Mouse (Mus musculus): ENCODE measurements around the gene Mia2. TPM values are rescaled to one million over a fixed set of nuclear protein-coding genes. Genes with fewer than 3 reads are reported as not detected.
"Not testable (repeated sequence)": the region's sequence is repeated elsewhere in the genome, so short reads cannot be mapped to it uniquely, and the experiment has no call there.

Mia2 gene
- total and polyA plus RNA-seq, 2 experiments = 87.2 to 268 TPM

DNA sequence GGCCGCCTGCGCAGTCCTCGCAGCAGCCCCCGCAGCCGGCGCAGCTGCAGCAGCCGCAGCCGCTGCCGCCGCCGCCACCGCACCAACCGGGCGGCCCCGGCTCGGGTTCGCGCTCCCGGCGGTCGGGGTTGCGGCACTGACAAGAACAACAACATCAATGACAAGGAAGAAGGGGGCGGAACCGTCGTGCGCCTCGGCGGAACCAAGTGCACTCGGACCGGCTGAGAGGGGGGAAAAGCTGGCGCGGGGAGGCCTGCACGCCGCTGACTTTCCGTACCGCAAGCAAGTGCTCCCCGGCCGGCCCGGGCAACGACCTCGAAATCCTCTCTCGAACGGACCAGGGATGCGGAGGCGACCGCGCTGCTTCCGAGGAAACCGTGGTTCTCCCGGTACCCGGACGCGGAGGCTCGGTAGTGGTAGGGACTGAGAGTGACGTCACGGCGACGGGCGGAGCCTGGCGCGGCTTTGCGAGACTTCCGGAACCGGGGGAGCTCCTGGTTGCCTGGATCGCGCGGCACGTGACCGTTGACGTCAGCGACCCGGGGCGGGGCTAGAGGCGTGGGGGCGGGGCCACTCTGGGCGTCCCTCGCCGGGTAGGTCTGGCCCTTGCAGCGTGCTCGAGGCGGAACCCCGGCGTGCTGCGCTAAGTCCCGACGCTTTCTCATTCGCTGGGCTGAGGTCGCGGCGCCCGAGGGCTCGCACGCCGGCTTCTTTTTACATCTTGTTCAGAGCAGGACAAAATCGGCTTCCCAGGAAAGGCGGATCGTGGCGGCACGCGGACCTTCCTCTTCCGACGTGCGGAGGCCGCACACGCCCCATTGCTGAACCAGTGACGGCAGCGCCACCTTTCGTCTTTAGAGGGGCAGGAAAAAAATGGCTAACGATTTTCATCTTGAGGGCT lies 124.0 kb downstream of the Mia2 start, which contains the start of gene Fbxo33:
Fbxo33 (minus strand) TSS at position 401 of the 901 bp plus-strand sequence.
- H3K9ac ChIP-seq (ENCODE audit: low read depth, low read length) = peak within 1 kb of the TSS; percentile 94
- peak within 1 kb of the TSS; percentile 91 for H3K4me3 ChIP-seq (ENCODE audit: insufficient read depth, low read depth, low read length)
- H3K79me2 ChIP-seq (ENCODE audit: control insufficient read depth, insufficient read depth, low read length) = peaks cover 8% of the 10 kb centered on the region; the same call in 1 of the 2 replicates
- TF ChIP-seq POLR2A (IDR thresholded peaks at IDR 0.05; ENCODE audit: extremely low read depth, insufficient read depth, low read length) (0 out of 2 replicates have a peak, but pooled peaks have one; percentile 46), CTCF (IDR thresholded peaks at IDR 0.05; ENCODE audit: low read depth, low read length) (peak; percentile 80)
- H3K36me3 ChIP-seq (ENCODE audit: control insufficient read depth, insufficient read depth, low read length) = no peaks in the 10 kb centered on the region
- H3K4me1 ChIP-seq (ENCODE audit: control insufficient read depth, insufficient read depth, low read length) = peaks cover 3% of the 10 kb centered on the region
- no peaks in the 10 kb centered on the region for H3K27me3 ChIP-seq (ENCODE audit: control insufficient read depth, insufficient read depth, low read length)
- under 1% methylated on average over 109 of the region's 109 CpGs for WGBS
- peak within 1 kb of the TSS; percentile 95 for H3K27ac ChIP-seq (replicated peaks; ENCODE audit: insufficient read depth, low read depth, low read length)
- peak; percentile 86 for DNase-seq (ENCODE audit: extremely low read depth, low read depth, low spot score)

DNA sequence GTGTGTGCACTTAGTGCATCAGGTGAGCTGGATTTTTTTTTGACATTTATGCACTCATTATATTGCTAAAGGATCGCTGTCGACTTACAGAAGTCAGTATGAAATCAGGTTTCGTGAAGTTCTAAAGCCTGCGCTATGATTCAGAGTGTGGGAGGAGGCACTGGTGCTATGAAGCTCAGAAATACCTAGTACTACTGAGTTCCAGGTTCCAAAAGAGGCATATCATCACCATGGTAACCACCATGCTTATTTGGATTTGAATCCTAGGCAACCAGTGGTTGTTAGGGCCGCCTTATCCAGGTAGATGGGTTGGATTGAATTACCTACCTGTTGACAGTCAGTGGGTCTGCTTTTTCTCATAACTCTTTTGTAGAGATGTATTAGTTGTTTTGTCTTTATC lies 132.8 kb downstream of the Mia2 start:
- Histone ChIP-seq H3K9ac (ENCODE audit: low read depth, low read length) (no peak overlapping the region), H3K4me1 (ENCODE audit: control insufficient read depth, insufficient read depth, low read length) (no peaks in the 10 kb centered on the region), H3K79me2 (ENCODE audit: control insufficient read depth, insufficient read depth, low read length) (no peaks in the 10 kb centered on the region), H3K27me3 (ENCODE audit: control insufficient read depth, insufficient read depth, low read length) (no peaks in the 10 kb centered on the region), H3K4me3 (ENCODE audit: insufficient read depth, low read depth, low read length) (no peak overlapping the region), H3K36me3 (ENCODE audit: control insufficient read depth, insufficient read depth, low read length) (no peaks in the 10 kb centered on the region), H3K27ac (replicated peaks; ENCODE audit: insufficient read depth, low read depth, low read length) (no peak overlapping the region)
- WGBS = 94% methylated on average over 5 of the region's 5 CpGs
- TF ChIP-seq POLR2A (IDR thresholded peaks at IDR 0.05; ENCODE audit: extremely low read depth, insufficient read depth, low read length) = no peak
- TF ChIP-seq CTCF (IDR thresholded peaks at IDR 0.05; ENCODE audit: low read depth, low read length) = no peak
- DNase-seq (ENCODE audit: extremely low read depth, low read depth, low spot score) = no peak

DNA sequence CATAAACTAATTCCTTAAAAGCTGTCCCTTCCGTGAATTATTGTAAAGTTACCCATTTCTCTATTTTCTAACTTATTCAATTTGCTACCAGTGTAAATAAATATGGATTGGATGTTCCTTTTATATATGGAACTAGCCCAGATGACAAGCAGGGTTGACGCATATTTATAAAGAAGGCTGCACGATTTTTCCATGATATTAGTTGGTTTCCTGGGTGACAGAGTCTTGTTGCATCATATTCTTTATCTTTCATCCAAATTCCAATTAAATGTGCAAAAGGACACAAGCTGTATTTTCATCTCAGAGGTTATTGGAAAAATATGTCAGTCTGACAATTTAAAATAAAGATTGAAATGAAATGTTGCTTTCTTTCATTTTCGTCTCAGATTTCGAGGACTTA lies 142.8 kb downstream of the Mia2 start:
- TF ChIP-seq CTCF (IDR thresholded peaks at IDR 0.05; ENCODE audit: low read depth, low read length) (no peak), POLR2A (IDR thresholded peaks at IDR 0.05; ENCODE audit: extremely low read depth, insufficient read depth, low read length) (no peak)
- Histone ChIP-seq H3K4me1 (ENCODE audit: control insufficient read depth, insufficient read depth, low read length) (no peaks in the 10 kb centered on the region), H3K79me2 (ENCODE audit: control insufficient read depth, insufficient read depth, low read length) (no peaks in the 10 kb centered on the region), H3K9ac (ENCODE audit: low read depth, low read length) (no peak overlapping the region), H3K36me3 (ENCODE audit: control insufficient read depth, insufficient read depth, low read length) (no peaks in the 10 kb centered on the region), H3K27ac (replicated peaks; ENCODE audit: insufficient read depth, low read depth, low read length) (no peak overlapping the region), H3K27me3 (ENCODE audit: control insufficient read depth, insufficient read depth, low read length) (no peaks in the 10 kb centered on the region), H3K4me3 (ENCODE audit: insufficient read depth, low read depth, low read length) (no peak overlapping the region)
- WGBS = 76% methylated on average over 5 of the region's 5 CpGs
- no peak for DNase-seq (ENCODE audit: extremely low read depth, low read depth, low spot score)

DNA sequence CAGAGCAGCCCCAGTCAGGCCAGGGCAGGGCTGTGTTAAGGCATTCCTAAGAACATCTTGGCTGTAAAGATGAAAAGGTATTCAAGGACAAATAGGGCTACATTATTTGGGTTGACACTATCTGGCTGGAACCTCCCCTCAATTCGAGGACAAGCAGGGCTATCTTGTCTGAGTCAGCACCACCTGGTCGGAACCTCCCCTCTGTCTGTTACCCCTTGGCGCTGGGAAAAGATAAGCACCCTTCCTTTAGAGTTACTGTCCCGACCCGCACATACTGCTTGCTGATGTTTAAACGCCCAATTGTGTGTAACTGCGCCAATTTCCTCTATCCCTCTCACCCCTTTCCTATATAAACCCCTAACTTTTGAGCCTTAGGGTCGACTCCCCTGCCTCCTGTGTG lies 145.4 kb downstream of the Mia2 start:
- DNase-seq (ENCODE audit: extremely low read depth, low read depth, low spot score); H3K27ac ChIP-seq (replicated peaks; ENCODE audit: insufficient read depth, low read depth, low read length); H3K9ac ChIP-seq (ENCODE audit: low read depth, low read length); H3K36me3 ChIP-seq (ENCODE audit: control insufficient read depth, insufficient read depth, low read length); H3K4me3 ChIP-seq (ENCODE audit: insufficient read depth, low read depth, low read length); H3K27me3 ChIP-seq (ENCODE audit: control insufficient read depth, insufficient read depth, low read length); H3K79me2 ChIP-seq (ENCODE audit: control insufficient read depth, insufficient read depth, low read length); H3K4me1 ChIP-seq (ENCODE audit: control insufficient read depth, insufficient read depth, low read length): not testable (repeated sequence)
- 83% methylated on average over 8 of the region's 8 CpGs for WGBS

Other genes with a start within 250 kb of the Mia2 start
- gene Sec23a, start 83.8 kb upstream of the Mia2 start, total RNA-seq (2014; rRNA removed) = 78.0 and 96.3 TPM in 2 replicates
- 23.7 and 25.2 TPM in 2 replicates for gene Sec23a, start 83.8 kb upstream of the Mia2 start, polyA plus RNA-seq (2012; rRNA removed)
- gene Gemin2, start 82.4 kb upstream of the Mia2 start, total RNA-seq (2014; rRNA removed) = 11.5 and 15.9 TPM in 2 replicates
- 3.7 and 4.8 TPM in 2 replicates for gene Gemin2, start 82.4 kb upstream of the Mia2 start, polyA plus RNA-seq (2012; rRNA removed)
- gene Trappc6b, start 34.3 kb upstream of the Mia2 start, total RNA-seq (2014; rRNA removed) = 34.2 and 37.6 TPM in 2 replicates
- 63.9 and 68.0 TPM in 2 replicates for gene Trappc6b, start 34.3 kb upstream of the Mia2 start, polyA plus RNA-seq (2012; rRNA removed)
- 7.3 and 9.9 TPM in 2 replicates for gene Pnn, start 28.9 kb upstream of the Mia2 start, total RNA-seq (2014; rRNA removed)
- gene Pnn, start 28.9 kb upstream of the Mia2 start, polyA plus RNA-seq (2012; rRNA removed) = 4.7 and 8.6 TPM in 2 replicates
- 15.7 and 19.1 TPM in 2 replicates for gene Fbxo33, start 123.9 kb downstream of the Mia2 start, total RNA-seq (2014; rRNA removed)
- gene Fbxo33, start 123.9 kb downstream of the Mia2 start, polyA plus RNA-seq (2012; rRNA removed) = 3.8 and 5.1 TPM in 2 replicates